Mouse (Mus musculus) midbrain, embryonic 11.5 days (tissue): ENCODE measurements at regions not wholly inside any gene's neighbourhood (a gene's known extent, or its start where the extent isn't known, plus 50 kb on each side); places are given as distances from the start of the nearest gene placed in this dataset.

Source experiments
- ATAC-seq: fragments of 200-750 bp; cut with Nextera tagmentation; 2 replicates; pipeline ENCODE4 v1.8.0; 2017; ENCODE audit warnings: moderate TSS enrichment, moderate library complexity; ENCODE audit not compliant: low FRiP score
- DNase-seq: peaks from one replicate; pipeline ENCODE4 v3.0.0; 2015; ENCODE audit warnings: low spot score; ENCODE audit errors: missing footprints
- H3K27ac ChIP-seq: fragments of 300-500 bp; sonication (generic); 2 replicates; pipeline ENCODE4 v1.5.1; 2014; ENCODE audit warnings: low read depth, low read length
- H3K27me3 ChIP-seq: fragments of 300-500 bp; sonication (generic); 2 replicates; pipeline ENCODE4 v1.6.1; 2014; ENCODE audit warnings: mild to moderate bottlenecking, low read length, moderate library complexity, mixed read lengths; ENCODE audit not compliant: control insufficient read depth, insufficient read depth
- H3K36me3 ChIP-seq: fragments of 300-500 bp; sonication (generic); 2 replicates; pipeline ENCODE4 v1.6.1; 2014; ENCODE audit warnings: mild to moderate bottlenecking, low read length, moderate library complexity, mixed read lengths; ENCODE audit not compliant: control insufficient read depth, insufficient read depth
- H3K4me1 ChIP-seq: fragments of 300-500 bp; sonication (generic); 2 replicates; pipeline ENCODE4 v1.6.1; 2014; ENCODE audit warnings: low read length; ENCODE audit not compliant: control insufficient read depth, insufficient read depth
- H3K4me2 ChIP-seq: fragments of 300-500 bp; sonication (generic); 2 replicates; pipeline ENCODE4 v1.6.1; 2014; ENCODE audit warnings: mild to moderate bottlenecking, moderate library complexity
- H3K4me3 ChIP-seq: fragments of 300-500 bp; sonication (generic); 2 replicates; pipeline ENCODE4 v1.5.1; 2014; ENCODE audit warnings: low read depth, low read length
- H3K9ac ChIP-seq: fragments of 300-500 bp; sonication (generic); 2 replicates; pipeline ENCODE4 v1.6.1; 2014; ENCODE audit warnings: low read length
- H3K9me3 ChIP-seq: fragments of 300-500 bp; sonication (generic); 2 replicates; pipeline ENCODE4 v1.6.1; 2016; ENCODE audit warnings: low read length; ENCODE audit not compliant: control insufficient read depth
- WGBS: fragments of 180-500 bp; shearing (Covaris S2); extraction: QIAGEN DNeasy Blood & Tissue Kit; methylation state at CpG from one replicate; pipeline ENCODE4 v1.1.7; 2014; 5-methylcytosine and 5-hydroxymethylcytosine counted together

DNA sequence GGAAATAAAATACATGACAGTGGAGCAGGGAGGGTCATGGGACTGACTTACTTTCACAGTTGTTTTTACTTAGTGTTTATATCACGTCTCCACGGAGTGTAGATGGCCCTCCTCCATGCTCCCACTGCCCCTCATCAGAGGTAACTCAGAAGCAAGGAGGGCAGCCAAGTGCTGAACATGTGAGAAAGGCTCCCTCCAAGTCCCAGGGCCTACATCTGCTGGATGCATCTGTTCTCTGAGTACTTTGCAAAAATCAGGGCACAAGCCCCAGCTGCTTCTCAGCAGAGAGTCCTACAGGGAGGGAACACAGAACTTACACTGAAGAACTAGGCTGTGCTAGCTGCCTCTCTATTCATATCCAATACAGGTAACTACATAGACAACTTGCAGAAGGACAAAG is 83.5 kb upstream of the Fam49a start:
- Histone ChIP-seq H3K27me3 (no peaks in the 10 kb centered on the region), H3K36me3 (no peaks in the 10 kb centered on the region), H3K4me3 (no peak overlapping the region), H3K4me1 (peaks cover 9% of the 10 kb centered on the region; the same call in 1 of the 2 replicates), H3K4me2 (no peak overlapping the region), H3K9me3 (no peaks in the 10 kb centered on the region), H3K9ac (no peak overlapping the region), H3K27ac (no peak overlapping the region)
- DNase-seq = no peak
- no peak for ATAC-seq
- 69% methylated on average over 2 of the region's 2 CpGs for WGBS

DNA sequence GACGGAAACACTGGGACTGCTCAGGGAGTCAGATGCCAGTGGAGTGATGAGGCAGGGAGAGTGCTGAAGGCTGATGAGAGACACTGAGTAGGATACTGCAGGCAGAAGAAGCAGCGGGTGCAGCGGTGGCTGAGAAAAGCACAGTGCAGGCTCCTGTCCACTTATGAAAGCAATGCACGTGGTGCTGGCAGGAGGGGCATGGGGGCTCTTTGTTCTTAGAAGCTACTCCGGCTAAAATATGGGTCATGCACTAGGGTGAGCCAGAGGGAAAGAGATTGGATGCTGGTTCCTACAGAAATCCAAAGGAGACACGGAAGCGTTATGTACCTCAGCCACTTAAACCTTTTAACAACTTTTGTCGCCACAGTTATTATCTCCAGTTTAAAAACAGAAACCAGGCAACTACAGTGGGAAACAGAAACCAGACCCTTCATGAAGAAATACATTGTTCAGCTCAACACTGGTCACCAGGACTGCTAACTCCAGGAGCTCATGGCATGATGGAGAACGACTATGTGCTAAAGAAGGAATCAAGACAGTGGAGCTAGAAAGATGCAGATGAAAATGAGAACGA is 82.6 kb upstream of the Fam49a start:
- Histone ChIP-seq H3K9ac (no peak overlapping the region), H3K9me3 (no peaks in the 10 kb centered on the region), H3K27ac (no peak overlapping the region), H3K36me3 (no peaks in the 10 kb centered on the region), H3K4me3 (no peak overlapping the region), H3K4me2 (no peak overlapping the region), H3K4me1 (peaks cover 9% of the 10 kb centered on the region; the same call in 1 of the 2 replicates), H3K27me3 (no peaks in the 10 kb centered on the region)
- WGBS = 75% methylated on average over 10 of the region's 10 CpGs
- DNase-seq (peak; percentile 57), ATAC-seq (no peak)

DNA sequence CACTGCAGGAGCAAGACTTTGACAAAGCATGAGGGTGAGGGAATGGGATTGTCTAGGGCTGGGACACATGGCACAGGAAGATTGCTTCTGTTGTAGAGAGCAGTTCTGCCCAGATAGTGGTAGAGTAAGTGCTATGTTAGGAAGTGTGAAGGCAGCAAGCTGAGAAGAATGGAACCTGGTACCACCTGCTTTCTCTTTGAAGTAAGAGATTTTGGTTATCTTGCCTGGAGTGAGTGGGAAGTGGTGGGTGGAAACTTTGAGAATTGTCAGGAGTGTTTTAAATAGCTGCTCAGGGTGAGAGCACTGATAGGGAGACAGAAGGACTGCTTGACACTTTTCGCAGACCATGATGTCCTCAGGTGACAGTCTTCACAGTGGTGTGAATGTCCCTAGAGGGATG is 81.0 kb upstream of the Fam49a start:
- Histone ChIP-seq H3K9ac (no peak overlapping the region), H3K4me2 (no peak overlapping the region), H3K27ac (no peak overlapping the region), H3K27me3 (no peaks in the 10 kb centered on the region), H3K36me3 (no peaks in the 10 kb centered on the region), H3K4me3 (no peak overlapping the region), H3K4me1 (peaks cover 9% of the 10 kb centered on the region; the same call in 1 of the 2 replicates), H3K9me3 (no peaks in the 10 kb centered on the region)
- WGBS = 81% methylated on average over 1 of the region's 1 CpGs
- peak; percentile 12 for DNase-seq
- ATAC-seq = no peak

DNA sequence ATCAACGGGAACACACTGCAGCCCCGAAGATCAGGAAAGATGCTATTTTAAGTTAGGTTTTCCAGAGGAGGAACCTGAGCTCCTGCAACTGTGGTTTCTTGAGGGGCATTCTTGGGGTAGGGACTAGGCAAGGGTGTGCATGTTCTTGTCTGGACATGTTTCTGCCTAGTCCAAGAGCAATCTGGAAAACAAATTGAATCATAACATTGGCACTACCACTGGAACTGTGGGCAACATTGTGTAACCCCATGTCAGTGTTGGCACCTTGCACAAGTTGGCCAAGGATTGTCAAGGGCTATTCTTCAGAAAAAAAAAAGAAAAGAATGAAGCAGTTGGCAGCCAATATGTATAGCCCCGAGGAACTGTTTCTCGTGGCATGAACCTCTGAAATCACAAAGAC is 80.3 kb upstream of the Fam49a start:
- no peak overlapping the region for H3K4me3 ChIP-seq
- no peak for ATAC-seq

DNA sequence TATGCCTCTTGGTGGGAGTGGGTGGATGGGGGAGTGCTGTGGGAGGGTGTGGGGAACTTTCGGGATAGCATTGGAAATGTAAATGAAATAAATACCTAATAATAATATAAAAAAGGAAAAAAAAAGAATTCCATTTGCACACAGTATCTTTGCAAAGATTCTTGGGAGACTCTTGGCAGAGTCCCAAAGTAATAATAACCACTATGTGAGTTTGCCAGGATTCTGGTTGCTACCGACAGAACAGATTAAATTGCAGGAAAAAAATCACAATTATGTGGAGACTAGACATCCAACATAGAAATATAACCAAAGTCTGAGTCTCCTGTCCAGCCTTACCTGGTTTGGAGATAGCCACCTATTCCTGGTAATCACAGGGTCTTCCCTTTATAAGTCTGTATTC is 75.6 kb upstream of the Fam49a start:
- 88% methylated on average over 2 of the region's 2 CpGs for WGBS
- ATAC-seq = no peak
- H3K9me3 ChIP-seq = no peaks in the 10 kb centered on the region
- H3K9ac ChIP-seq = no peak overlapping the region
- H3K27me3 ChIP-seq = no peaks in the 10 kb centered on the region
- no peak overlapping the region for H3K27ac ChIP-seq
- no peak overlapping the region for H3K4me2 ChIP-seq
- H3K4me3 ChIP-seq = no peak overlapping the region
- no peaks in the 10 kb centered on the region for H3K4me1 ChIP-seq
- DNase-seq = no peak
- no peaks in the 10 kb centered on the region for H3K36me3 ChIP-seq

More for the DNA sequence above, 80.3 kb upstream of the Fam49a start:
- Histone ChIP-seq H3K36me3 (no peaks in the 10 kb centered on the region), H3K4me1 (peaks cover 7% of the 10 kb centered on the region; the same call in 1 of the 2 replicates), H3K4me2 (no peak overlapping the region), H3K9me3 (no peaks in the 10 kb centered on the region), H3K27me3 (no peaks in the 10 kb centered on the region), H3K27ac (no peak overlapping the region), H3K9ac (no peak overlapping the region)
- 91% methylated on average over 4 of the region's 4 CpGs for WGBS
- no peak for DNase-seq

DNA sequence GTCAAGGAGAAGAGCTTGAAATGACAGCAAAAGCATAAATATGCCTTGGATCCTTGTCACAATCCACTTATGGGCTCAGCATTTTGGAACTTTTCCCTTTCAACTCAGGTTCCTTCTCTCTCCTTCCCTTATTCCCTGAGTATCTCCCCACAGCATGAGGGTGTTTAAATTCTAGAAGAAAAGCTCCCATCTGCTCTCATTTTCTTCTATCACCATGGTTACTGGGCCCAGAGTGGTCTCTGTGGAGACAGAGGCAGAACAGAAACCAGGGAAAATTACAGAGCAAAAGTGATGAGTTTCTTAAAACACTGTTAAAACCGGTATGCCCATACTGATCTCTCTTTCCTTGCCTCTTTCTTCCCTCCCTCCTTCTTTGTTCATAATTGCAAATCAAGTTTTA is 66.9 kb upstream of the Fam49a start:
- Histone ChIP-seq H3K4me2 (no peak overlapping the region), H3K4me3 (no peak overlapping the region), H3K36me3 (no peaks in the 10 kb centered on the region), H3K27ac (no peak overlapping the region), H3K9ac (no peak overlapping the region), H3K9me3 (no peaks in the 10 kb centered on the region), H3K4me1 (no peaks in the 10 kb centered on the region), H3K27me3 (no peaks in the 10 kb centered on the region)
- 81% methylated on average over 1 of the region's 1 CpGs for WGBS
- DNase-seq (peak; percentile 2), ATAC-seq (no peak)

DNA sequence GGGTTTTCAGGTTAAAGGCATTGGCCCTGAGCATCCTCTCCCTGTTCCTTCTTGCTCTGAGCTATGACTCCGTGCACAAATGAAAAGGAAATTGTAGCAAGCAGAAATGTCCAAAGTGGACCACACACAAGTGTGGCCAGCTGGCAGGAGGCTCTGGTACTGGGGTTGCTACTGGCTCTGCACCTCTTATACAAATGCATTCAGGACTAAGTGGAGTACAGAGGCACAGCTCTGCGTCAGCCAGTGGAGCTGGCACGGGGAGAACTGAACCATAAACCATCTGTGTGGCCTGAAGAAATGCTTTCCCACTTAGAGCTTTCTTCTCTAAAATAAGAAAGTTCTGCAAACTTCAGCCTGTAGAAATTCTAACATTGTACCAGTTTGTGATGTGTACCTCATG is 65.3 kb upstream of the Fam49a start:
- Histone ChIP-seq H3K9ac (no peak overlapping the region), H3K36me3 (no peaks in the 10 kb centered on the region), H3K4me2 (no peak overlapping the region), H3K9me3 (no peaks in the 10 kb centered on the region), H3K27me3 (no peaks in the 10 kb centered on the region), H3K4me3 (no peak overlapping the region), H3K4me1 (no peaks in the 10 kb centered on the region), H3K27ac (no peak overlapping the region)
- no peak for DNase-seq
- 88% methylated on average over 3 of the region's 3 CpGs for WGBS
- no peak for ATAC-seq

DNA sequence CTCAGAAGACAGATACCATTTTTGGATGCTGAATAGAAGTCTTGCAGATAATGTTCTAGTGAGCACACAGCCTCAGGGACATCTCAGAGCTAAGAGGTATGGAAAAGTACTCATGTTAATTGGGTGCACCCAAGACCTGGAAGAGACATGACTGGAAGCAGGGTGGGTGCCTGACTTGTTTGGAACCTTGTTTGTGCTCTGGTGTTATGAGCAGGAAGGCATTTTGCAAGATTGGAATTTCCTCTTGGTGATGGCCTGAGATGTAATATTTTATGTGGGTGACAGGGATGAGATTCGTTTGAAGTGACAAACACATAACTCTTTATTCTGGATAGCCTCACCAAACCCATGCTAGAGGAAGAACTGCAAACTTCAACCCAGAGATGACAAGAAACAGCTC is 53.7 kb upstream of the Fam49a start:
- Histone ChIP-seq H3K4me1 (no peaks in the 10 kb centered on the region), H3K36me3 (no peaks in the 10 kb centered on the region), H3K9ac (no peak overlapping the region), H3K4me3 (no peak overlapping the region), H3K9me3 (no peaks in the 10 kb centered on the region), H3K27ac (no peak overlapping the region), H3K4me2 (no peak overlapping the region), H3K27me3 (no peaks in the 10 kb centered on the region)
- DNase-seq = no peak
- WGBS = 74% methylated on average over 1 of the region's 1 CpGs
- ATAC-seq = no peak
